Mouse (Mus musculus): ENCODE measurements around the gene Ankrd9. TPM values are rescaled to one million over a fixed set of nuclear protein-coding genes. Genes with fewer than 3 reads are reported as not detected.
A peak's percentile ranks its signal among the peaks of the same experiment; 100 is the strongest.

Gene Ankrd9
- polyA plus RNA-seq, 1 experiment from 2014 or later: 7.0 TPM

DNA sequence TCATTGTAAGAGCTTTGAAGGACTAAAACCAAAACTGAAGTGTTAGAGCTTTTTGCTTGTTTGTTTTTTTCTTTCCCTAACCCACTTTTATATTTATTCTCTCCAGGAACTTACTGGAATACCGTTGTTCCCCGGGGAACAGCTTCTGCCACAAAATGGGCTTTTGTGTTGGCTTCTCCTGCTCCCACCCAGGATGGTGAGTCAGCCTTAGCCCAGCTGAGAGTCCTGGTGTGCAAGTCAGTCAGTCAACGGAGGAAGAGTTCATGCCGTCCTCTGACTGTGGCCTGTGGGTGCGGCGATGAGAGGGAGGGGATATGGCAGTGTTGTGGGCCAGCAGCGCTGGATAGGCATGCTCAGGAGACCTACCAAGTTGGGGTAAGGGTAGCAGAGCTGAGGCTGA is 32.6 kb downstream of the Ankrd9 start:
- H3K27ac ChIP-seq (ENCODE audit: low read length): no peak overlapping the region
- H3K4me2 ChIP-seq (ENCODE audit: low read length): no peak overlapping the region
- no peak overlapping the region for H3K4me3 ChIP-seq (ENCODE audit: low read depth, low read length)
- H3K36me3 ChIP-seq (ENCODE audit: control insufficient read depth, insufficient read depth, low read length): peaks cover 22% of the 10 kb centered on the region
- 83% methylated on average over 7 of the region's 7 CpGs for WGBS
- no peak overlapping the region for H3K9ac ChIP-seq (ENCODE audit: low read depth, low read length)
- no peak for ATAC-seq
- H3K4me1 ChIP-seq (ENCODE audit: control insufficient read depth, insufficient read depth, low read length): no peaks in the 10 kb centered on the region
- no peaks in the 10 kb centered on the region for H3K9me3 ChIP-seq (replicated peaks; ENCODE audit: control insufficient read depth, low read length, poor library complexity, severe bottlenecking)
- H3K27me3 ChIP-seq (ENCODE audit: control insufficient read depth, insufficient read depth, low read depth, low read length): no peaks in the 10 kb centered on the region

DNA sequence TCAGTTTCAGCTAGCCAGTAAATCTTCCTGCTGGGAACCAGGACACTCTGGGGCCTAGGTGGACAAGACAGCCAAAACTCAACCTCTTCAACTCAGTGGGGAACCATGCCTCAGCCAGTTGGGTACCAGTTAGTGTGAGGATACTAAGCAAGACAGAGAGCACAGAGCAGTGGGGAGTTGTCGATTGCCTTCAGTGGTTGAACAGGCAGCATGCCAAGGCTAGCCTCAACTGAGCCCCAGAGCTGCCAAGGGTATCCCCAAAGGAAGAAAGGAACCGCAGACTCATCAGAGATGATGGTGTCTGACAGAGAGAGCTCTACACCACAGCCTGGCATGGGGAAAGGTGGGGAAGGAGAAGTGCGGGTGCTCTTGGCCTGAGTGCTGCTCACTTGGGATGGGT is 38.0 kb downstream of the Ankrd9 start:
- H3K4me3 ChIP-seq (ENCODE audit: low read depth, low read length): no peak overlapping the region
- no peak overlapping the region for H3K4me2 ChIP-seq (ENCODE audit: low read length)
- H3K27me3 ChIP-seq (ENCODE audit: control insufficient read depth, insufficient read depth, low read depth, low read length): no peaks in the 10 kb centered on the region
- H3K9me3 ChIP-seq (replicated peaks; ENCODE audit: control insufficient read depth, low read length, poor library complexity, severe bottlenecking): no peaks in the 10 kb centered on the region
- no peak overlapping the region for H3K27ac ChIP-seq (ENCODE audit: low read length)
- no peak overlapping the region for H3K9ac ChIP-seq (ENCODE audit: low read depth, low read length)
- no peaks in the 10 kb centered on the region; the same call in 1 of the 2 replicates for H3K4me1 ChIP-seq (ENCODE audit: control insufficient read depth, insufficient read depth, low read length)
- 88% methylated on average over 3 of the region's 3 CpGs for WGBS
- ATAC-seq: no peak
- H3K36me3 ChIP-seq (ENCODE audit: control insufficient read depth, insufficient read depth, low read length): peaks cover 15% of the 10 kb centered on the region

DNA sequence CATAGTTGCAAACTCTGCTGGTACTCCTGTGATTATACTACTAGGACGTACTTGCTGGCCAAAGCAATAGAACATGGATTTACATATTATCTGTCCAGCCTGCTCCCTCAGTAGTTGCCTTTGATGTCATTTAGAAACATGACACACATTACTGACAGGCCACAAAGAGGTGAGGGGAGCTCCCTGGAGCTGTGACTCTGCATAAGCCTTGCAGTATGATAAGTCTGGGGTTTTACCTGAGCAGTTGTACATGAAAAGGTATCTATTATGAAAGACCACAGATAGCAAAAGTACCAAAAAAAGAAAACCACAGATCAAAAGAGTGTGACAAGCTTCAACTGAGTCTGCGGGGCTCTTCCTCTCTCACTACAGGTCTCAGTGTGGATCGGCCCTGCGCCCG is 39.5 kb downstream of the Ankrd9 start:
- Histone ChIP-seq H3K27ac (ENCODE audit: low read length) (no peak overlapping the region), H3K4me2 (ENCODE audit: low read length) (no peak overlapping the region), H3K9me3 (replicated peaks; ENCODE audit: control insufficient read depth, low read length, poor library complexity, severe bottlenecking) (no peaks in the 10 kb centered on the region), H3K36me3 (ENCODE audit: control insufficient read depth, insufficient read depth, low read length) (peaks cover 11% of the 10 kb centered on the region), H3K9ac (ENCODE audit: low read depth, low read length) (no peak overlapping the region), H3K4me3 (ENCODE audit: low read depth, low read length) (no peak overlapping the region), H3K27me3 (ENCODE audit: control insufficient read depth, insufficient read depth, low read depth, low read length) (no peaks in the 10 kb centered on the region), H3K4me1 (ENCODE audit: control insufficient read depth, insufficient read depth, low read length) (no peaks in the 10 kb centered on the region; the same call in 1 of the 2 replicates)
- 88% methylated on average over 5 of the region's 5 CpGs for WGBS
- ATAC-seq: no peak

DNA sequence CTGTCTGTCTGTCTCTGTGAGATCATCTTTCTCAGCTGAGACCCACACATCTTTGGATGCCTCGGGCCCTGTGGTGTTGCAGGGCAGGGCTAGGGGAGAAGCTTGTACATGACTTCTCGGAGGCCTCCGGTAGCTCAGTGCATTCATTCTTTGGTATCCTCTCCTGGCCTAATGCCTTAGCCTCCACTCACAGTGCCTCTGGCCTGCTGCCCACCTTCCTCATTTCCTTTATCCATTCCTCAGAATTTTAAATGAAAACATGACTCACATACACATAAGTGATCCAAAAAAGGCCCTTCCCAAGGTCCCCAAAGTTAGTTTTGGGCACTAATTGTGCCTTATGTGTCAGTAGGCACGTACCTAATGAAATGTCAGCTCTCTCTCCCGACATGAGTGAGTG is 41.3 kb downstream of the Ankrd9 start:
- H3K4me1 ChIP-seq (ENCODE audit: control insufficient read depth, insufficient read depth, low read length): no peaks in the 10 kb centered on the region; the same call in 1 of the 2 replicates
- H3K4me2 ChIP-seq (ENCODE audit: low read length): no peak overlapping the region
- no peak overlapping the region for H3K4me3 ChIP-seq (ENCODE audit: low read depth, low read length)
- no peak overlapping the region for H3K27ac ChIP-seq (ENCODE audit: low read length)
- H3K27me3 ChIP-seq (ENCODE audit: control insufficient read depth, insufficient read depth, low read depth, low read length): no peaks in the 10 kb centered on the region
- no peak for ATAC-seq
- H3K9ac ChIP-seq (ENCODE audit: low read depth, low read length): no peak overlapping the region
- peaks cover 11% of the 10 kb centered on the region for H3K36me3 ChIP-seq (ENCODE audit: control insufficient read depth, insufficient read depth, low read length)
- H3K9me3 ChIP-seq (replicated peaks; ENCODE audit: control insufficient read depth, low read length, poor library complexity, severe bottlenecking): no peaks in the 10 kb centered on the region
- 86% methylated on average over 5 of the region's 5 CpGs for WGBS

DNA sequence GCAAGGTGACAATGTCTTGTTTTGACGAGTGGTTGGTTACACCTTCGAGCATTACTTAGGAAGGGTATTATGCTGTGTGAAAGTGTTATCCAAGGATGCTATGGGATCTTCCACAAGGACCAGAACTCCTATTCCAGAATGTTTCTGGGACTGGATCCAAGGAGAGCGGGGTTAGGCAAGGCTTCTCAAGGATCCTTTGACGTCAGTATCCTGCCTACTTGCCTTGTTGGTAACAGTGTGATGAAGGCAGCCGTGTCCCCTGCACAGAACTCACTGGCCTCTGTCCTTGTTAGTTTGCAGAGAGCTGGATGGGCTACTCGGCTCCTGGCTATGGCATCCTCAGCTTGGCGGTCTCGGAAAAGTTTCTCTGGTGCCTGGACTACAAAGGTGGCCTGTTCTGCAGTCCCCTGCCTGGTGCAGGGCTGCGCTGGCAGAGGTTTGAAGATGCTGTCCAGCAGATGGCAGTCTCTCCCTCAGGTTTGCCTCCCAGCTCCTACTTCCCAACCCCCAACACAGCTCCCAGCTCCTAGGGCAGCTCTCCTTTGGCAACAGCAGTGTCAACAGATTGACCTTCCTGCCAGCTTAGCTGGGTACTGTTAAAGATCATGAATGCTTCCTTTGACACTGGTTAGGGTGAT is 42.7 kb downstream of the Ankrd9 start:
- Histone ChIP-seq H3K4me3 (ENCODE audit: low read depth, low read length) (no peak overlapping the region), H3K27me3 (ENCODE audit: control insufficient read depth, insufficient read depth, low read depth, low read length) (no peaks in the 10 kb centered on the region), H3K4me1 (ENCODE audit: control insufficient read depth, insufficient read depth, low read length) (no peaks in the 10 kb centered on the region; the same call in 1 of the 2 replicates), H3K9ac (ENCODE audit: low read depth, low read length) (no peak overlapping the region), H3K27ac (ENCODE audit: low read length) (no peak overlapping the region), H3K9me3 (replicated peaks; ENCODE audit: control insufficient read depth, low read length, poor library complexity, severe bottlenecking) (no peaks in the 10 kb centered on the region), H3K36me3 (ENCODE audit: control insufficient read depth, insufficient read depth, low read length) (peaks cover 7% of the 10 kb centered on the region; the same call in 1 of the 2 replicates), H3K4me2 (ENCODE audit: low read length) (no peak overlapping the region)
- peak; percentile 82; the same call in 1 of the 2 replicates for ATAC-seq
- 61% methylated on average over 9 of the region's 9 CpGs for WGBS

DNA sequence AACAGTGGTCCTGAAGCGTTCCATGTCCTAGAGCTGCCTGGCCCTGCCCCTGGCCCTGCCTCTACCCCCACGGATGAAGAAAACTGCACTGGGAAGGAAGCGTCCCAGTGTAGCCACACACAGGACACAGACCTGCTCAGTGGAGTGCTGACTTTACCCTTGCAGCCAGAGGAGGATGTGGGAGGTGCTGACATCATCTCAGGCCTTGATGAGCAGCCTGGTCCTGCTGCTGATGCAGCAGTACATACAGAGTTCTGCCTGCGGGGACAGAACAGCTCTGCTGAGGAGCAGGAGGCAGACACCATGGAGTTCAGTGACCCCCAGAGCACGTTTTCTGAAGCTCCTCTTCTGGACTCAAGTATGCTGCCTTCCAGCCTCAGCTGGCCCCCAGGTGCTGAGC is 46.0 kb downstream of the Ankrd9 start:
- Histone ChIP-seq H3K4me1 (ENCODE audit: control insufficient read depth, insufficient read depth, low read length) (no peaks in the 10 kb centered on the region; the same call in 1 of the 2 replicates), H3K36me3 (ENCODE audit: control insufficient read depth, insufficient read depth, low read length) (no peaks in the 10 kb centered on the region; the same call in 1 of the 2 replicates), H3K4me2 (ENCODE audit: low read length) (no peak overlapping the region), H3K27me3 (ENCODE audit: control insufficient read depth, insufficient read depth, low read depth, low read length) (no peaks in the 10 kb centered on the region), H3K9ac (ENCODE audit: low read depth, low read length) (no peak overlapping the region), H3K4me3 (ENCODE audit: low read depth, low read length) (no peak overlapping the region), H3K9me3 (replicated peaks; ENCODE audit: control insufficient read depth, low read length, poor library complexity, severe bottlenecking) (no peaks in the 10 kb centered on the region), H3K27ac (ENCODE audit: low read length) (no peak overlapping the region)
- ATAC-seq: no peak
- 83% methylated on average over 5 of the region's 5 CpGs for WGBS

Other genes starting within 250 kb of the Ankrd9 start
- gene Wdr20, start 241.1 kb downstream of the Ankrd9 start, polyA plus RNA-seq (2015; fragmentation: Nextera tagmentation; extraction: Ambion mirVana): 23.4 and 24.3 TPM in 2 replicates
- 16.1 and 17.9 TPM in 2 replicates for gene Mok, start 138.1 kb downstream of the Ankrd9 start, polyA plus RNA-seq (2015; fragmentation: Nextera tagmentation; extraction: Ambion mirVana)
- 3.6 and 4.7 TPM in 2 replicates for gene Zfp839, start 128.8 kb downstream of the Ankrd9 start, polyA plus RNA-seq (2015; fragmentation: Nextera tagmentation; extraction: Ambion mirVana)
- 84.2 and 90.0 TPM in 2 replicates for gene Cinp, start 89.9 kb downstream of the Ankrd9 start, polyA plus RNA-seq (2015; fragmentation: Nextera tagmentation; extraction: Ambion mirVana)
- gene Tecpr2, start 89.8 kb downstream of the Ankrd9 start, polyA plus RNA-seq (2015; fragmentation: Nextera tagmentation; extraction: Ambion mirVana): 7.9 and 8.4 TPM in 2 replicates
- gene Rcor1, start 60.3 kb upstream of the Ankrd9 start, polyA plus RNA-seq (2015; fragmentation: Nextera tagmentation; extraction: Ambion mirVana): 4.4 and 5.3 TPM in 2 replicates
- 17.4 and 22.3 TPM in 2 replicates for gene Traf3, start 187.3 kb upstream of the Ankrd9 start, polyA plus RNA-seq (2015; fragmentation: Nextera tagmentation; extraction: Ambion mirVana)
- not detected in 2 replicates for gene 4930595D18Rik, start 205.5 kb upstream of the Ankrd9 start, polyA plus RNA-seq (2015; fragmentation: Nextera tagmentation; extraction: Ambion mirVana)